Mouse (Mus musculus) lung, embryonic 16.5 days (tissue): ENCODE results near the gene Fam227b. TPM values are rescaled to one million over a fixed set of nuclear protein-coding genes. Genes with fewer than 3 reads are reported as not detected.

ENCODE experiments used
- ATAC-seq: fragments of 200-750 bp; cut with Nextera tagmentation; 2 replicates; pipeline ENCODE4 v1.8.0; 2017; ENCODE audit warnings: low read depth, mild to moderate bottlenecking, moderate library complexity
- H3K27ac ChIP-seq: fragments of 300-500 bp; sonication (generic); 2 replicates; pipeline ENCODE4 v1.5.1; 2014; ENCODE audit warnings: mild to moderate bottlenecking, control low read depth, low read length
- H3K27me3 ChIP-seq: fragments of 300-500 bp; sonication (generic); 2 replicates; pipeline ENCODE4 v1.6.1; 2014; ENCODE audit warnings: low read depth, low read length, mixed read lengths; ENCODE audit not compliant: control insufficient read depth, insufficient read depth
- H3K36me3 ChIP-seq: fragments of 300-500 bp; sonication (generic); 2 replicates; pipeline ENCODE4 v1.6.1; 2014; ENCODE audit warnings: low read length; ENCODE audit not compliant: control insufficient read depth, insufficient read depth
- H3K4me1 ChIP-seq: fragments of 300-500 bp; sonication (generic); replicated peaks from 2 replicates; pipeline ENCODE4 v1.6.1; 2014; ENCODE audit warnings: low read length, mixed read lengths; ENCODE audit not compliant: control insufficient read depth, insufficient read depth
- H3K4me2 ChIP-seq: fragments of 300-500 bp; sonication (generic); 2 replicates; pipeline ENCODE4 v1.6.1; 2014; ENCODE audit warnings: low read depth, low read length, control low read depth
- H3K4me3 ChIP-seq: fragments of 300-500 bp; sonication (generic); 2 replicates; pipeline ENCODE4 v1.5.1; 2014; ENCODE audit warnings: mild to moderate bottlenecking, low read length, control low read depth
- H3K9ac ChIP-seq: fragments of 300-500 bp; sonication (generic); 2 replicates; pipeline ENCODE4 v1.6.1; 2014; ENCODE audit warnings: low read length, control low read depth
- H3K9me3 ChIP-seq: fragments of 300-500 bp; sonication (generic); 2 replicates; pipeline ENCODE4 v1.6.1; 2016; ENCODE audit warnings: low read length; ENCODE audit not compliant: control insufficient read depth
- WGBS: fragments of 180-500 bp; shearing (Covaris S2); extraction: QIAGEN DNeasy Blood & Tissue Kit; methylation state at CpG from one replicate; pipeline ENCODE4 v1.1.7; 2014; 5-methylcytosine and 5-hydroxymethylcytosine counted together
- polyA plus RNA-seq: library from polyadenylated mRNA; unstranded; fragments of >200 nt; fragmentation: Nextera tagmentation; extraction: Ambion mirVana; gene quantifications from 2 replicates; pipeline ENCODE4 v1.2.1, GENCODE M21; 2015

Gene Fam227b
- polyA plus RNA-seq, 1 experiment from 2014 or later, result not detected

DNA sequence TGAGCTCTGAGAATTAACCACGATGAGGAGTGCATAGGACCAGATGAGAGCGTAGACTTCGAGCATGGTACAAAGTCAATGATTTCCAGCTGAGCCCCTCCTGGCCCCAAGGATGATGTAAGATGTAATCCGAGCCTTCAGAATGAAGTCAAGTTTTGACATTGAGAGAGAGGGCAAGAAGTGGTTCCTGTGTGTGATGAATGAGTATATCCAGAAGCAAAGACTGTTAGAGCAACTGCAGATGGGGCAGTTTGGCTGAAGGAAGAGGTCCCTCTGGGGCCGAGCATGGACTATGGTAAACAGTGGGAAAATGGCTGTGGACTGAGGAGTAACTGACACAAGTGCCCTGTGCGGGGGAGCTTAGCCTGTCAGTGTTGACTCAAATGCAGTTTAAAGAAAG lies 178.6 kb downstream of the Fam227b start:
- no peak overlapping the region for H3K4me3 ChIP-seq
- no peak overlapping the region for H3K4me2 ChIP-seq
- 23% methylated on average over 6 of the region's 6 CpGs for WGBS
- no peaks in the 10 kb centered on the region for H3K9me3 ChIP-seq
- H3K9ac ChIP-seq, result no peak overlapping the region
- peaks cover 4% of the 10 kb centered on the region; the same call in 1 of the 2 replicates for H3K4me1 ChIP-seq
- H3K36me3 ChIP-seq, result no peaks in the 10 kb centered on the region
- ATAC-seq, result peak; percentile 42; the same call in 1 of the 2 replicates
- H3K27me3 ChIP-seq, result no peaks in the 10 kb centered on the region
- H3K27ac ChIP-seq, result no peak overlapping the region

DNA sequence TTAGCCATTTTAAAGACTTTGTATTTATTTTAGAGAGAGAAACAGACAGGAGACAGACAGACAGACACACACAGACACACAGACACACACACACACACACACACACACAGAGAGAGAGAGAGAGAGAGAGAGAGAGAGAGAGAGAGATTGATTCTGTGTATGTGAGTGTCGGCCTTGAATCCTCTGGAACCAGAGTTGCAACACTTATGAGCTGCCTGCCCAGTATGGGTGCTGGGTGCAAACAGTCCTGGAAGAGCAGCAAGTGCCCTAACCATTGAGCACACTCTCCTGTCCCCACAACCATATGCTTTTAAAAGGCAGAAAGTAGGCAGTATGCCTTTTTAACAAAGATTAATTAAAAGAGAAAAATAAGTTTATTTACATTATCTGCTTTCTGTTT lies 183.0 kb downstream of the Fam227b start:
- Histone ChIP-seq H3K27me3 (no peaks in the 10 kb centered on the region), H3K4me1 (no peaks in the 10 kb centered on the region; the same call in 1 of the 2 replicates), H3K9me3 (no peaks in the 10 kb centered on the region), H3K4me3 (no peak overlapping the region), H3K27ac (no peak overlapping the region), H3K9ac (no peak overlapping the region), H3K36me3 (no peaks in the 10 kb centered on the region), H3K4me2 (no peak overlapping the region)
- WGBS, result 79% methylated on average over 1 of the region's 1 CpGs
- no peak for ATAC-seq

GRCm38 (mm10) chr2:125948195-125948594 lies 203.6 kb downstream of the Fam227b start:
- H3K9me3 ChIP-seq, result no peaks in the 10 kb centered on the region
- H3K27ac ChIP-seq, result no peak overlapping the region
- no peak overlapping the region for H3K4me3 ChIP-seq
- no peaks in the 10 kb centered on the region for H3K27me3 ChIP-seq
- ATAC-seq, result no peak
- peaks cover 5% of the 10 kb centered on the region; the same call in 1 of the 2 replicates for H3K36me3 ChIP-seq
- WGBS, result 90% methylated on average over 2 of the region's 2 CpGs
- H3K4me2 ChIP-seq, result no peak overlapping the region
- H3K9ac ChIP-seq, result no peak overlapping the region
- no peaks in the 10 kb centered on the region for H3K4me1 ChIP-seq

DNA sequence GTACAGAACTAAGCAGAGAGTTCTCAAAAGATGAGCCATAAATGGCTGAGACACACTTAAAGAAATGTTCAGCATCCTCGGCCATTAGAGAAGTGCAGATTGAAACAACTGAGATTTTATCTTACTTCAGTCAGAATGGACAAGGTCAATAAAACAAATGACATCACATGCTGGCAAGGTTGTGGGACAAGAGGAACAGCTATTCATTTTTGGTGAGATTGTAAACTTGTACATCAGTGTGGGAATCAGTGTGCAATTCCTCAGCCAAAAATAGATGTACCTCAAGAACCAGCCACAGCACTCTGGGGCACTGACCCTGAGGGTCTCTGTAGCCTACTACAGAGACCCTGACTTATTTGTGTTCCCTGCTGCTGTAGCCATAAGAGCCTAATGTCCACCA lies 208.5 kb downstream of the Fam227b start:
- H3K27ac ChIP-seq, result no peak overlapping the region
- H3K9ac ChIP-seq, result no peak overlapping the region
- 50% methylated on average over 1 of the region's 1 CpGs for WGBS
- no peaks in the 10 kb centered on the region for H3K4me1 ChIP-seq
- no peaks in the 10 kb centered on the region for H3K9me3 ChIP-seq
- peaks cover 5% of the 10 kb centered on the region; the same call in 1 of the 2 replicates for H3K36me3 ChIP-seq
- H3K4me3 ChIP-seq, result no peak overlapping the region
- H3K4me2 ChIP-seq, result no peak overlapping the region
- ATAC-seq, result no peak
- no peaks in the 10 kb centered on the region for H3K27me3 ChIP-seq

DNA sequence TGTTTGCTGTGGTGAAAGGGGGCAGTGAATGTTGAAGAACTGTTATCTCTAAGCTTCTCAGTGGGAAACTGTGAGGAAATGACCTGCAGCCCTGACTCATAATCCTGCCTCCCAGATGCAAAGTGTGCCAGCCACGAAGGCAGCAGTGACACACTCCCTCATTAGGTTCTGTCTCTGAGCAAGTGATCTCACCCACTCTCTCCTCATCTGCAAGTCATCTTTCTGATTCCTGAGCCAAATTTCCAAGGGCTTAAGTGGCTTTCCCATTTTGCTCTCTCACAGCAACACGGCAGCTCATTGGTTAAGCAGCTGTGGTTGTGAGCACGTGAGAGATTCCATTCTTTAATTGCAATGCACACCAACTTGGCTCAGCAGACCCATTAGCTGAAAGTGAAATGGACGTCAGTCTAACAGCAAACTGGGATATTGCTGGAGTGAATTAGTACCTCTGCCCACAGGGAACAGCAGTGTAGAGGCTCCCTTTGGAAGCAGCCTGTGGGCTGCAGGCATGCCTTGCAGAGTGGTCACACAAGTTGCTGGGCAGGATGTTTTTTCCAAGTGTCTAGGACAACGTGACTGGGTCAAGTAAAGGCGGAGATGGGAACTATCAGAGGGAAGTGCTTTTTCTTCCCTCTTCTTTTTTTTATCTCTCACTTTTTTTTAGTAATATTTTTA lies 210.6 kb downstream of the Fam227b start:
- H3K36me3 ChIP-seq, result no peaks in the 10 kb centered on the region
- 69% methylated on average over 6 of the region's 6 CpGs for WGBS
- H3K27ac ChIP-seq, result no peak overlapping the region
- H3K4me1 ChIP-seq, result no peaks in the 10 kb centered on the region
- no peak overlapping the region for H3K4me3 ChIP-seq
- ATAC-seq, result no peak
- no peak overlapping the region for H3K4me2 ChIP-seq
- no peaks in the 10 kb centered on the region for H3K9me3 ChIP-seq
- H3K9ac ChIP-seq, result no peak overlapping the region
- no peaks in the 10 kb centered on the region for H3K27me3 ChIP-seq

GRCm38 (mm10) chr2:125938993-125939642 lies 212.7 kb downstream of the Fam227b start:
- Histone ChIP-seq H3K36me3 (no peaks in the 10 kb centered on the region), H3K9ac (no peak overlapping the region)
- ATAC-seq, result no peak

DNA sequence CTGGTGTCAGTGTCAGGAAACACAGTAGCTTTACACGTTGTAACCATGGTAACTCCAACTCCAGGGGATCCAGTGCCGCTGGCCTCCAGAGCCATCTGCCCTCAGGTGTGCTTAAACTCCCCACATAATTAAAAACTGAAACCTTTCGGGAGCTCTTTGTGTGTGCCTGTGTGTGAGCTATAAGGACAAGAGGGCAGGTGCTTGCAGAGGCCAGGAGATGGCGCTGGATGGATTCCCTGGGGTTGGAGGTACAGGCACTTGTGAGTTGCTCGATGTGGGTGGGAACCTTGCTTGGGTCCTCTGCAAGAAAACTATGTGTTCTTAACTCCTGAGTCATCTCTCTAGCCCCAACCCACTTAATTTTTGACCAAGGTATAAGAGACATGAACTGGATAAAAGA lies 215.4 kb downstream of the Fam227b start:
- Histone ChIP-seq H3K27me3 (no peaks in the 10 kb centered on the region), H3K27ac (no peak overlapping the region), H3K36me3 (peaks cover 2% of the 10 kb centered on the region; the same call in 1 of the 2 replicates), H3K4me3 (no peak overlapping the region), H3K9me3 (no peaks in the 10 kb centered on the region), H3K4me1 (no peaks in the 10 kb centered on the region), H3K4me2 (no peak overlapping the region), H3K9ac (no peak overlapping the region)
- 62% methylated on average over 5 of the region's 5 CpGs for WGBS
- no peak for ATAC-seq

More at GRCm38 (mm10) chr2:125938993-125939642, 212.7 kb downstream of the Fam227b start:
- no peaks in the 10 kb centered on the region for H3K9me3 ChIP-seq
- no peak overlapping the region for H3K4me3 ChIP-seq
- H3K4me2 ChIP-seq, result no peak overlapping the region
- no peak overlapping the region for H3K27ac ChIP-seq
- no peaks in the 10 kb centered on the region for H3K4me1 ChIP-seq
- WGBS, result 76% methylated on average over 6 of the region's 6 CpGs
- H3K27me3 ChIP-seq, result no peaks in the 10 kb centered on the region

- H3K27me3 ChIP-seq, result no peaks in the 10 kb centered on the region
- 66% methylated on average over 3 of the region's 3 CpGs for WGBS
- H3K9ac ChIP-seq, result no peak overlapping the region
- peaks cover 2% of the 10 kb centered on the region; the same call in 1 of the 2 replicates for H3K4me1 ChIP-seq
- no peaks in the 10 kb centered on the region for H3K9me3 ChIP-seq
- H3K4me2 ChIP-seq, result no peak overlapping the region
- H3K36me3 ChIP-seq, result peaks cover 2% of the 10 kb centered on the region; the same call in 1 of the 2 replicates
- no peak overlapping the region for H3K4me3 ChIP-seq
- no peak overlapping the region for H3K27ac ChIP-seq
- ATAC-seq, result no peak
Measured at GRCm38 (mm10) chr2:125933977-125934376, 217.8 kb downstream of the Fam227b start.
